Mouse (Mus musculus): Measurements from ENCODE around the gene Scyl3. TPM values are rescaled to one million over a fixed set of nuclear protein-coding genes. Genes with fewer than 3 reads are reported as not detected.

Scyl3 gene
- polyA plus RNA-seq, 1 experiment from 2014 or later, result 14.0 TPM

Other genes starting within 250 kb of the Scyl3 start
- 0.09 TPM in 1 of 2 replicates, not detected in the other for gene Mettl11b, start 203.9 kb upstream of the Scyl3 start, polyA plus RNA-seq (2014; fragmentation: Nextera tagmentation; extraction: Ambion mirVana)
- gene Kifap3, start 149.5 kb upstream of the Scyl3 start, polyA plus RNA-seq (2014; fragmentation: Nextera tagmentation; extraction: Ambion mirVana), result 29.3 and 32.5 TPM in 2 replicates
- gene BC055324, start 65.7 kb downstream of the Scyl3 start, polyA plus RNA-seq (2014; fragmentation: Nextera tagmentation; extraction: Ambion mirVana), result 20.0 and 20.9 TPM in 2 replicates
- 7.6 and 8.3 TPM in 2 replicates for gene Mettl18, start 65.8 kb downstream of the Scyl3 start, polyA plus RNA-seq (2014; fragmentation: Nextera tagmentation; extraction: Ambion mirVana)
- 0.09 TPM in 1 of 2 replicates, not detected in the other for gene Sele, start 119.1 kb downstream of the Scyl3 start, polyA plus RNA-seq (2014; fragmentation: Nextera tagmentation; extraction: Ambion mirVana)
- 0.14 TPM in 1 of 2 replicates, not detected in the other for gene Sell, start 132.9 kb downstream of the Scyl3 start, polyA plus RNA-seq (2014; fragmentation: Nextera tagmentation; extraction: Ambion mirVana)
- gene Selp, start 186.2 kb downstream of the Scyl3 start, polyA plus RNA-seq (2014; fragmentation: Nextera tagmentation; extraction: Ambion mirVana), result 0.19 and 0.21 TPM in 2 replicates
- gene F5, start 222.7 kb downstream of the Scyl3 start, polyA plus RNA-seq (2014; fragmentation: Nextera tagmentation; extraction: Ambion mirVana), result 0.70 and 1.1 TPM in 2 replicates